Mouse (Mus musculus) heart, adult 2 months (tissue): ENCODE data around the gene Celf2.

Experiments used
- CTCF ChIP-seq: fragments of 200-600 bp; IDR thresholded peaks from 2 replicates; pipeline ENCODE4 v1.8.1; 2022; ENCODE audit warnings: antibody characterized with exemption, mild to moderate bottlenecking, moderate library complexity
- POLR2A ChIP-seq: fragments of 200-500 bp; IDR thresholded peaks from 2 replicates; pipeline ENCODE4 v1.6.1; 2011; ENCODE audit warnings: mild to moderate bottlenecking, low read depth, low read length, control low read depth; ENCODE audit not compliant: insufficient read depth

DNA sequence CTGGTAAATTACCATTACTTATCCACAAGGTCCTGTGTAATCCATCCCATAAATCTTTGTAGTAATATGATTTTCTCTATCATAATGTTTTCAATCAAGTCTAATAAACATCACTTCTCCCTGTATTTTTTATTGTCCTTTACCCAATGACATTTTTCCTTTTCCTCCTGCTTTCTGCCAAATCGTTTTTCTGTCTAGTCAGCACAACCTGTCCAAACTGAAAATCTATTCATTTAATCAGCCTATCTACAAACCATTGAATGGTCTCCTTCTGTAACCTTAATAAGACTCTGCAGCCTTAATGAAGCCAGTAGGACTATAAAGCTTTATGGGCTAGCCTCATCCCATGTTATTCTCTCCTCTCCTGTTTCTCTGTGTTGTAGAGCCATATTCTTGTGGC, 45.2 kb upstream of the Celf2 start:
- no peak for TF ChIP-seq POLR2A
- TF ChIP-seq CTCF, result no peak
